Mouse (Mus musculus): ENCODE measurements at regions not wholly inside any gene's neighbourhood (a gene's known extent, or its start where the extent isn't known, plus 50 kb on each side); places are given as distances from the start of the nearest gene placed in this dataset.

DNA sequence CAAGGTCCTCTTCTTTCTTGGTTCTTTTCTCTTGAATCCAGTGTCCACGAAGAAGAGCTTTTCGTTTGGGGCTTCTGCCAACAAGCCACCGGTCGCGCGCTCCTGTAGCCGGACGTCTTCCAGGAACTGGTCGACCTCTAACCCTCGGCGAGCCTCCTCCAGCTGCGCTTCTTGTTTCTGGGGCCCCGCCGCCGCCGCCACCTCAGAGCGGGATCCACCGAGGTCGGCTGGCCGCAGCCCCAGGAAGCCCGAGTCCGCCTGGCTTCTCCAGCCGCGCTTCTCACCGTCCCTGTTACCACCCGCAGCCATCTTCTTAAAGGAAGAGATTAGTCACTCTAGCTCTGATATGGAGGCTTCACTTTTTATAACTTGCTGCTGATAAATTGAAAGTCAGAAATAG is 118.6 kb upstream of the Gm37988 start:
- TF ChIP-seq CTCF (IDR thresholded peaks at IDR 0.05; ENCODE audit: extremely low read depth, insufficient read depth, low read length) (no peak), POLR2A (IDR thresholded peaks at IDR 0.05; ENCODE audit: extremely low read depth, insufficient read depth, low read length) (no peak)

Data from cortical plate, adult 2 months (tissue).